Mouse (Mus musculus) liver, embryonic 11.5 days (tissue): ENCODE data around the gene Thpo. TPM values are rescaled to one million over a fixed set of nuclear protein-coding genes. Genes with fewer than 3 reads are reported as not detected.

Experiments
- ATAC-seq: fragments of 200-750 bp; cut with Nextera tagmentation; replicated peaks from 2 replicates; pipeline ENCODE4 v1.8.0; 2017; ENCODE audit warnings: moderate number of reproducible peaks, mild to moderate bottlenecking, moderate TSS enrichment, moderate library complexity; ENCODE audit not compliant: low FRiP score
- DNase-seq: peaks from one replicate; pipeline ENCODE4 v3.0.0-alpha.2; 2017; ENCODE audit warnings: low spot score
- H3K27ac ChIP-seq: fragments of 300-500 bp; sonication (generic); 2 replicates; pipeline ENCODE4 v1.5.1; 2014; ENCODE audit warnings: mild to moderate bottlenecking, low read depth, low read length, control low read depth
- H3K27me3 ChIP-seq: fragments of 300-500 bp; sonication (generic); replicated peaks from 2 replicates; pipeline ENCODE4 v1.6.1; 2014; ENCODE audit warnings: low read length, mixed read lengths; ENCODE audit not compliant: control insufficient read depth, insufficient read depth
- H3K36me3 ChIP-seq: fragments of 300-500 bp; sonication (generic); 2 replicates; pipeline ENCODE4 v1.6.1; 2014; ENCODE audit warnings: mild to moderate bottlenecking, low read length, moderate library complexity, mixed read lengths; ENCODE audit not compliant: control insufficient read depth, insufficient read depth
- H3K4me1 ChIP-seq: fragments of 300-500 bp; sonication (generic); replicated peaks from 2 replicates; pipeline ENCODE4 v1.6.1; 2014; ENCODE audit warnings: low read length, mixed read lengths; ENCODE audit not compliant: control insufficient read depth, insufficient read depth
- H3K4me2 ChIP-seq: fragments of 300-500 bp; sonication (generic); 2 replicates; pipeline ENCODE4 v1.6.1; 2014; ENCODE audit warnings: mild to moderate bottlenecking, control low read depth, moderate library complexity
- H3K4me3 ChIP-seq: fragments of 300-500 bp; sonication (generic); 2 replicates; pipeline ENCODE4 v1.5.1; 2014; ENCODE audit warnings: low read depth, low read length, control low read depth
- H3K9ac ChIP-seq: fragments of 300-500 bp; sonication (generic); 2 replicates; pipeline ENCODE4 v1.6.1; 2014; ENCODE audit warnings: low read depth, low read length, control low read depth
- H3K9me3 ChIP-seq: fragments of 300-500 bp; sonication (generic); 2 replicates; pipeline ENCODE4 v1.6.1; 2016; ENCODE audit warnings: low read length, inconsistent platforms, mixed read lengths; ENCODE audit not compliant: control insufficient read depth
- WGBS: fragments of 180-500 bp; shearing (Covaris S2); extraction: QIAGEN DNeasy Blood & Tissue Kit; methylation state at CpG from one replicate; pipeline ENCODE4 v1.1.7; 2014; 5-methylcytosine and 5-hydroxymethylcytosine counted together
- polyA plus RNA-seq: library from polyadenylated mRNA; unstranded; fragments of >200 nt; fragmentation: Nextera tagmentation; extraction: Ambion mirVana; gene quantifications from 2 replicates; pipeline ENCODE4 v1.2.1, GENCODE M21; 2014

Gene Thpo
- polyA plus RNA-seq, 1 experiment from 2014 or later: 4.1 TPM

DNA sequence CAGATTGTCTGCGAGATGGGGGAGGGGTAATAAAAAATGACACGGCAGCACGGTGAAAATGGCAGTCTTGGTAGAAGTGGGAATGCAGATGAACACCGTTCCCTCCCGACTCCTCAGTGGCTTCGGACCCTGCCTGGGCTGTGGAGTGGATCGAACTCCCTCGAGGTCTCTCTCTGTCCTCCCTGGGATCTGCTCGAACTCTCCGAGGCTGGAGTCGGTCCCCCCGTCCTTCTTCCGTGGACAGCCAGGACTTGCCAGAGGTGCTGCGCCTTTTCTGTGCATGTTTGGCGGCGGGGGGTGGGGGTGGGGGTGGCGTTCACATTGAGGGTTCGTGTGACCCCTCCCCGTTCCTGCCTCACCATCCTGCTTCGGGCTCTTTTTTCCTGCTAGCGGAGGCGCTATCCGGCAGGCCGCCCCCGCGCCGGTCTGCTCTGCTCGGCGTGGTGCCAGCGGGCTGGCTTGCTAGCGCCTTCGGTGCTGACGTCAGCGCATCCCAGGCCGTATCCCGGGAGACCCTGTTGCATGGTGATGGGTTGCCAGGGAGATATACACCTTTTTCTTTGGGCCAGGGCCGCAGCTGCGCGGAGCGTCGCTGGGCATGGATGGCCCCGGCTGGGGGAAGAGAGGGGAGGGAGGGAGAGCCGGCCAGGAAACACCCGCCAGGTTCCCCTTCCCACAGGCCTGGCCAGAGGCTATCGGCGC, 38.5 kb downstream of the Thpo start:
- DNase-seq (no peak), ATAC-seq (0 out of 2 replicates have a peak, but pooled peaks have one; percentile 4)
- H3K27me3 ChIP-seq: peaks cover 19% of the 10 kb centered on the region
- H3K9ac ChIP-seq: peak overlapping the region; percentile 38
- H3K9me3 ChIP-seq: no peaks in the 10 kb centered on the region
- peaks cover 24% of the 10 kb centered on the region for H3K4me1 ChIP-seq
- peak overlapping the region; percentile 42 for H3K4me3 ChIP-seq
- H3K27ac ChIP-seq: no peak overlapping the region
- H3K36me3 ChIP-seq: peaks cover 10% of the 10 kb centered on the region
- 7% methylated on average over 46 of the region's 46 CpGs for WGBS
- H3K4me2 ChIP-seq: peak overlapping the region; percentile 71

DNA sequence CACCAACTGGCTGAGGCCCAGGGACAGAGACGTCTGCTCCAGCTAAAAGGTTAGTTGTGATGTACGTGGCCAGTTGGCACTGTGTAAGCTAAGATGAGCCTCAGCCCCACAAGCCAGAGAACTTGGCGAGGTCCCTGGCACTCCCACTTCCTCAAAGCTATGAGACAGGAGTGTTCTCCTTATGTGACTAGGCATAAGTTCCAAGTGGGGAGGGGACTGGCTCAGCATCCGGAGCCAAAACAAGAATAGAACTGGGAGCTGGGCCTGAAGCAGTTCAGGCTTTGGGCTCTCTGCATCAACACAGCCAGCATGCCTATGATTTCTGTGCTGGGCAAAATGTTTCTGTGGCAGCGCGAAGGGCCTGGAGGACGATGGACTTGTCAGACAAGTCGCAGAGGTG, 39.5 kb downstream of the Thpo start:
- H3K4me3 ChIP-seq: no peak overlapping the region
- ATAC-seq: no peak
- H3K27me3 ChIP-seq: peaks cover 19% of the 10 kb centered on the region
- DNase-seq: no peak
- no peak overlapping the region for H3K27ac ChIP-seq
- H3K9ac ChIP-seq: no peak overlapping the region
- H3K9me3 ChIP-seq: no peaks in the 10 kb centered on the region
- no peak overlapping the region for H3K4me2 ChIP-seq
- WGBS: 73% methylated on average over 8 of the region's 8 CpGs
- peaks cover 20% of the 10 kb centered on the region for H3K36me3 ChIP-seq
- peaks cover 28% of the 10 kb centered on the region for H3K4me1 ChIP-seq

DNA sequence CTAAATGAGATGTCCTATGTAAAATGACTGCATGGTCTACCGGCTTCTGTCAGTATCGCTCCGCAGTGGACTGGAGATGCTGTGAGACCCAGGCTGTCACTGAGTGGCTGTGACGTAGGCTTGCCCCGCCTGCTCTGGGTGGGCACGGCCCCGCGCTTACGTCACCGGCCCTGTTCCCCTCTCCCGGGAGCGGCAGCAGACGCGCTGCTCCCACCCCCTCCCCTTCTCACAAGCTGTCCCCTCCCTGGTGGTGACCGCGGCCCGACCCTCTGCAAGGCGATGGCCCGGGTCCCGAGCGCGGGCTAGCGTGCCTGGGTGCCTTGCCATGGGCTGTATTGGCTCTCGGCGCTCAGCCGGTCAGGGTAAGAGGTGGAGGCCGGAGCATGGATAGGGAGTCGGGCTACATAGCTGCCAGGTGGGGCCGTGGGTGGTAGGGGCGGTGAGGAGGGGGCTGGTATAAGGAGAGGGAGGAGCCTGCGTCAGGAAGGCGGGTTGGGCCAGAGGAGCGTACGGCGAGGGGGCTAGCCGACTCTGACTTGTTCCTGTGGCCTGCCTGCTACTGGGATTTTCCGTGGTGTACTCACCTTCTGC, 41.1 kb downstream of the Thpo start, which contains the start of gene Fam131a:
Gene Fam131a, plus strand, starts transcription at position 131 of the 591 bp plus-strand sequence.
- peak within 1 kb of the TSS; percentile 56; the same call in 1 of the 2 replicates for H3K27ac ChIP-seq

DNA sequence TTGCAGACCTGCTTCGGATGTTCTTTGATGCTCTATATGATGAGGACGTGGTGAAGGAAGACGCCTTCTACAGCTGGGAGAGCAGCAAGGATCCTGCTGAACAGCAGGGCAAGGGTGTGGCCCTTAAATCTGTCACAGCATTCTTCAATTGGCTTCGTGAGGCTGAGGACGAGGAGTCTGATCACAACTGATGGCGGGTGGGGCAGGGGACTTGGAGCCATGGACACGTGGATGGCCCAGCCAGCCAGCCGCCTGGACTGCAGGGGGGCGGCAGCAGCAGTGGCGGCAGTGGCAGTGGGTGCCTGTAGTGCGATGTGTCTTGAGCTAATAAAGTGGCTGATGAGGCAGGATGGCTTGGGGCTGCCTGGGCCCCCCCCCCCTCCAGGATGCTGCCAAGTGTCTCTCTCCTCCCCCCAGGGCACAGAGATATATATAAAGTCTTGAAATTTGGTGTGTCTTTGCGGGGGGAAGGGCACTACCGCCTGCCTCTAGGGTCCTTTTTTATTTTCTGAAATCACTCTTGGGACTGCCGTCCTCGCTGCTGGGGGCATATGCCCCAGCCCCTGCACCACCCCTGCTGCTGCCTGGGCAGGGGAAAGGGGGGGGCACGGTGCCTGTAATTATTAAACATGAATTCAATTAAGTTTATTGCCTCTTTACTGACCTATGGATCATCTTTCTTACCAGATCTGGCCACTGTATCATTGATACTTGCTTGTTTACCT, 41.9 kb downstream of the Thpo start:
- no peak overlapping the region; the same call in 1 of the 2 replicates for H3K27ac ChIP-seq
- DNase-seq: no peak
- H3K36me3 ChIP-seq: peaks cover 40% of the 10 kb centered on the region
- no peak overlapping the region for H3K9ac ChIP-seq
- H3K9me3 ChIP-seq: no peaks in the 10 kb centered on the region
- ATAC-seq: no peak
- peaks cover 19% of the 10 kb centered on the region for H3K27me3 ChIP-seq
- peaks cover 30% of the 10 kb centered on the region for H3K4me1 ChIP-seq
- H3K4me2 ChIP-seq: peak overlapping the region; percentile 98
- peak overlapping the region; percentile 72; the same call in 1 of the 2 replicates for H3K4me3 ChIP-seq
- WGBS: 53% methylated on average over 16 of the region's 16 CpGs

More for the DNA sequence above, 41.1 kb downstream of the Thpo start, which contains the start of gene Fam131a:
- peaks cover 19% of the 10 kb centered on the region for H3K27me3 ChIP-seq
- H3K9ac ChIP-seq: peak within 1 kb of the TSS; percentile 77
- DNase-seq: peak; percentile 91
- 1% methylated on average over 37 of the region's 37 CpGs for WGBS
- H3K36me3 ChIP-seq: peaks cover 35% of the 10 kb centered on the region
- H3K4me2 ChIP-seq: peak within 1 kb of the TSS; percentile 98
- ATAC-seq: peak; percentile 94
- peak within 1 kb of the TSS; percentile 72 for H3K4me3 ChIP-seq
- H3K4me1 ChIP-seq: peaks cover 30% of the 10 kb centered on the region
- no peaks in the 10 kb centered on the region for H3K9me3 ChIP-seq

GRCm38 (mm10) chr16:20691617-20692016, 42.7 kb downstream of the Thpo start:
- Histone ChIP-seq H3K9ac (no peak overlapping the region), H3K4me1 (peaks cover 30% of the 10 kb centered on the region), H3K4me2 (no peak overlapping the region), H3K27me3 (peaks cover 19% of the 10 kb centered on the region), H3K36me3 (peaks cover 48% of the 10 kb centered on the region), H3K9me3 (no peaks in the 10 kb centered on the region), H3K27ac (no peak overlapping the region), H3K4me3 (no peak overlapping the region)
- ATAC-seq (no peak), DNase-seq (no peak)
- 83% methylated on average over 1 of the region's 1 CpGs for WGBS

- Histone ChIP-seq H3K27ac (no peak overlapping the region), H3K4me1 (peaks cover 24% of the 10 kb centered on the region), H3K4me3 (no peak overlapping the region), H3K36me3 (peaks cover 57% of the 10 kb centered on the region), H3K27me3 (peaks cover 11% of the 10 kb centered on the region), H3K4me2 (no peak overlapping the region), H3K9ac (no peak overlapping the region), H3K9me3 (no peaks in the 10 kb centered on the region)
- no peak for ATAC-seq
- DNase-seq: no peak
- WGBS: 75% methylated on average over 3 of the region's 3 CpGs
Observed at GRCm38 (mm10) chr16:20690774-20691173, 43.5 kb downstream of the Thpo start.

DNA sequence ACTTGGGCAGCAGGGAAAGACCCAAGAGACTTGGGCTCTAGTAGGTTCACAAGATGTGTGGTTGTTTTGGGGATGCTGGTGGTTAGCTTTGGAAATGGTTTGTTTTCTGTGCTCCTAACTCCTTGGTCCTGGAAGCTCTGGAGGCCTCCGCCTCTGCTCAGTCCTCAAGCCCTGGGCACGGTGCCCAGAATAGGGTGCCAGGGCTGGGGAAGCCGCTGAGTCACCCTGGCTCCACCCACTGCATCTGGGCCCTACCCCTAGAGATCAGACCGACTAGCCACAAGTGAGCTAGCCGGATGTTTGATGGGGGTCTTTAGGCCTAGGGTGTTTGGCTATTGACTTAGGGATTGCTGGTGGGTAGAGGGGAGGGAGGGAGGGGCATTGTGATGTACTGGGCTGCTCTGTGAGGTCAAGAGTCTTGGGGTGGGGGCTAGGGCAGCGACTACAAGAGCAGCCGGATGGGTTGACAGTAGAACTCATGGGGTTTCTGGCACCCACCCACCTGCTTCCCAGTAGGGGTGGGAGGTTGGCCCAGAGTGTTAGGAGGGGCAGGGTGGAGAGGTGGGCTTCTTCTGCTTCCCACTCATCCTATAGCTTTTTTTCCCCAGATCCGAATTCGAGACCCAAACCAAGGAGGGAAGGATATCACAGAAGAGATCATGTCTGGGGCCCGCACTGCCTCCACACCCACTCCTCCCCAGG, 56.2 kb downstream of the Thpo start:
- Histone ChIP-seq H3K36me3 (peaks cover 75% of the 10 kb centered on the region), H3K4me3 (no peak overlapping the region), H3K4me1 (peaks cover 16% of the 10 kb centered on the region), H3K27me3 (no peaks in the 10 kb centered on the region), H3K9me3 (no peaks in the 10 kb centered on the region), H3K4me2 (no peak overlapping the region), H3K27ac (no peak overlapping the region), H3K9ac (no peak overlapping the region)
- no peak for ATAC-seq
- 86% methylated on average over 10 of the region's 10 CpGs for WGBS
- no peak for DNase-seq

DNA sequence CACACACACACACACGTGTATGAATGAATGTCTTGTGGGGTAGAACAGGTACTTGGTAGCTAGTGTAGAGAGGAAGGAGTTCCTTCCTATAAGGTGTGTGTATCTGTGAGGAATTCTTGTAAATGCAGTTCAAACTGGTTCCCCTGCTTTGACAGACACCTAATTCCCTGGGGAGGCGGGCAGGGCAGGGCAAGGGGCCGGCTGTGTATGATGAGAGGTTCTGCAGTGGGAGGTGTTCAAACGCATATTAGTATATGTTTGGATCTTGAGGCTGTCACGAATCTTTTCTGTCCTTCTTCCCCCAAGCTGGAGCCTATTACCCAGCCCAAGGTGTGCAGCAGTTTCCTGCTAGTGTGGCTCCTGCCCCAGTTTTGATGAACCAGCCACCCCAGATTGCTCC, 56.9 kb downstream of the Thpo start:
- Histone ChIP-seq H3K27ac (0 out of 2 replicates have a peak overlapping the region, but pooled peaks have one; percentile 11), H3K4me3 (no peak overlapping the region)
- no peak for ATAC-seq

More for the DNA sequence above, 56.9 kb downstream of the Thpo start:
- WGBS: 88% methylated on average over 5 of the region's 5 CpGs
- DNase-seq: no peak
- H3K4me1 ChIP-seq: peaks cover 16% of the 10 kb centered on the region
- no peak overlapping the region for H3K9ac ChIP-seq
- H3K9me3 ChIP-seq: no peaks in the 10 kb centered on the region
- no peak overlapping the region for H3K4me2 ChIP-seq
- no peaks in the 10 kb centered on the region for H3K27me3 ChIP-seq
- peaks cover 68% of the 10 kb centered on the region for H3K36me3 ChIP-seq
